Mouse (Mus musculus) liver, embryonic 14.5 days (tissue): Measurements from ENCODE around the gene Slc25a48. TPM values are rescaled to one million over a fixed set of nuclear protein-coding genes. Genes with fewer than 3 reads are reported as not detected.

Experiments used
- ATAC-seq: fragments of 200-750 bp; cut with Nextera tagmentation; 2 replicates; pipeline ENCODE4 v1.8.0; 2017; ENCODE audit warnings: moderate number of reproducible peaks, mild to moderate bottlenecking, moderate library complexity; ENCODE audit not compliant: insufficient read depth
- DNase-seq, 3 experiments: peaks; one replicate each; pipeline ENCODE4 v3.0.0-alpha.2; 2012 to 2013; ENCODE audit warnings: low read depth in 3 of 3, low spot score in 3 of 3
- H3K27ac ChIP-seq: fragments of 300-500 bp; sonication (generic); 2 replicates; pipeline ENCODE4 v1.5.1; 2014; ENCODE audit warnings: moderate library complexity, mild to moderate bottlenecking, control low read depth, inconsistent platforms
- H3K27me3 ChIP-seq: fragments of 300-500 bp; sonication (generic); 2 replicates; pipeline ENCODE4 v1.6.1; 2014; ENCODE audit warnings: mild to moderate bottlenecking, low read length, moderate library complexity; ENCODE audit not compliant: control insufficient read depth, insufficient read depth
- H3K36me3 ChIP-seq: fragments of 300-500 bp; sonication (generic); replicated peaks from 2 replicates; pipeline ENCODE4 v1.6.1; 2014; ENCODE audit warnings: low read depth; ENCODE audit not compliant: control insufficient read depth, insufficient read depth
- H3K4me1 ChIP-seq, 2 experiments: fragments of 200-500 bp in 1 of 2; fragments of 300-500 bp in 1 of 2; sonication (generic) in 1 of 2; replicated peaks; 2 replicates each; pipeline ENCODE4 v1.6.1; 2012 to 2014; ENCODE audit warnings: antibody characterized with exemption in 1 of 2, inconsistent platforms in 1 of 2, low read length in 1 of 2; ENCODE audit not compliant: control insufficient read depth in 2 of 2, insufficient read depth in 2 of 2
- H3K4me2 ChIP-seq: fragments of 300-500 bp; sonication (generic); 2 replicates; pipeline ENCODE4 v1.6.1; 2014; ENCODE audit warnings: low read depth, mild to moderate bottlenecking, control low read depth, moderate library complexity
- H3K4me3 ChIP-seq, 2 experiments: fragments of 200-500 bp in 1 of 2; fragments of 300-500 bp in 1 of 2; sonication (generic) in 1 of 2; 2 replicates each; pipeline ENCODE4 v1.5.1; 2012 to 2014; ENCODE audit warnings: low read depth in 2 of 2, low read length in 2 of 2, mild to moderate bottlenecking in 2 of 2, control low read depth in 1 of 2, inconsistent platforms in 1 of 2, moderate library complexity in 1 of 2; ENCODE audit not compliant: insufficient read depth in 1 of 2
- H3K9ac ChIP-seq: fragments of 300-500 bp; sonication (generic); replicated peaks from 2 replicates; pipeline ENCODE4 v1.6.1; 2014; ENCODE audit warnings: mild to moderate bottlenecking, control low read depth, moderate library complexity
- H3K9me3 ChIP-seq: fragments of 300-500 bp; sonication (generic); 2 replicates; pipeline ENCODE4 v1.6.1; 2016; ENCODE audit warnings: low read length, mixed read lengths; ENCODE audit not compliant: control insufficient read depth
- CTCF ChIP-seq: IDR thresholded peaks from 2 replicates; pipeline ENCODE4 v1.5.1; 2016; ENCODE audit warnings: antibody characterized with exemption, low read depth, control low read depth
- EP300 ChIP-seq: IDR thresholded peaks from 2 replicates; pipeline ENCODE4 v1.6.1; 2016; ENCODE audit warnings: antibody characterized with exemption, low read depth
- WGBS: fragments of 180-500 bp; shearing (Covaris S2); extraction: QIAGEN DNeasy Blood & Tissue Kit; methylation state at CpG from one replicate; pipeline ENCODE4 v1.1.7; 2014; ENCODE audit not compliant: insufficient replicate concordance; 5-methylcytosine and 5-hydroxymethylcytosine counted together
- polyA plus RNA-seq, 2 experiments: library from polyadenylated mRNA; depleted of rRNA in 1 of 2; stranded (reverse) in 1 of 2; unstranded in 1 of 2; fragments of >200 nt; fragmentation: Nextera tagmentation in 1 of 2; extraction: Ambion mirVana in 1 of 2; gene quantifications; 2 replicates each; pipeline versions ENCODE4 v1.2.1 to v1.2.3; 2012 to 2014

Slc25a48 gene
- polyA plus RNA-seq, 2 experiments: 0.63 to 0.67 TPM

DNA sequence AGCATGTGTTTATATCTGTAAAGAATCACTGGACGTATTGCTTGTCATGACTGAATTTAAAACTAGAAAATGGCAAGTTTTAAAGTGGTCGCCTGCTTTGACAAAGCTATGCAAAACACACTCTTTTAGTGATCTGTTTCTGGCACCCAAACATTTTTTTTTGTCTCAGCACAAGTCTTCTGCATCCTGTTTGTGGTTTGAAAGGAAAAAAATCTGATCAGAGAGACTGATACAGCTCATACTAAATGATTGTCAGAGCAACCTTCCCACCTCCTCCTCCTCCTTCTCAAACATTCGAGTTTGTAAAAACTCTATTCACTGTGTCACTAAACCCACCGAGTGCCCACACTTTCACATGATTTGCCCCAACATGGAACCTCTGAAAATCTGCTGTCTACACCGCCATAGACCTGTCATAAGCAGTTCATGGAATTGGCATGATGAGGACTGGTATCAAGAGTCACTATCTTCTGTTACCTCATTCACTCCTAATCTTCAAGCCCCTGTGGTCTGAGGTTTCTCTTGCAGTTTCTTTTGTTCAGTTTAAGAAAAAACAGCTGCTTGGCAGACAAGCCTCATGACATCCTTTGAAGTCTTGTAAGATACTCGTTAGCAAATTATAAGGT is 68.8 kb downstream of the Slc25a48 start:
- Histone ChIP-seq H3K36me3 (no peaks in the 10 kb centered on the region), H3K9ac (no peak overlapping the region), H3K27me3 (no peaks in the 10 kb centered on the region), H3K4me1 (no peaks in the 10 kb centered on the region), H3K4me2 (no peak overlapping the region), H3K4me3 (no peak overlapping the region), H3K9me3 (no peaks in the 10 kb centered on the region), H3K27ac (no peak overlapping the region)
- no peak for ATAC-seq
- TF ChIP-seq CTCF (no peak), EP300 (no peak)
- no peak for DNase-seq
- 33% methylated on average over 6 of the region's 6 CpGs for WGBS

- no peak for DNase-seq
- H3K36me3 ChIP-seq: no peaks in the 10 kb centered on the region
- no peak overlapping the region for H3K4me2 ChIP-seq
- no peak overlapping the region for H3K9ac ChIP-seq
- WGBS: 46% methylated on average over 2 of the region's 2 CpGs
- no peak for ATAC-seq
- no peaks in the 10 kb centered on the region for H3K4me1 ChIP-seq
- H3K9me3 ChIP-seq: no peaks in the 10 kb centered on the region
- H3K27ac ChIP-seq: no peak overlapping the region
- TF ChIP-seq EP300 (no peak), CTCF (no peak)
- H3K27me3 ChIP-seq: no peaks in the 10 kb centered on the region
- no peak overlapping the region for H3K4me3 ChIP-seq
Observed at GRCm38 (mm10) chr13:56509796-56510195, 71.6 kb downstream of the Slc25a48 start.

DNA sequence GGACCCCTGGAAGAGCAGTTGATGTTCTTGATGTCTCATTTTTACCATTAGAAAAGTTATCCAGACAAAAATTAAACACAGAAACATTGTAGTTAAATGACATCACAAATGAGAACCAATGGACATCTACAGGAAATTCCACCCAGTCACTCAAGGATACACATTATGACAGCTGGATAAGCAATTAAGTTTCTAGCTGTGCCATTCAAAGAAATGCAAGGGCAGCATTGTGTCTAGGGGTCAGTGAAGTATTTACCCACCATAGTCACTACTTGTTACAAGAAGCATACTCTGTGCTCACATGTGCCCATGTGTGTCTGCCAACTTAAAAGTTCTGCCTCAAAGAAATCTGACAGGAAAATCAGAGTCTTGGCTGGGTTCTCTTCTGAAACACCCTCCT is 75.4 kb downstream of the Slc25a48 start:
- no peak overlapping the region for H3K4me2 ChIP-seq
- TF ChIP-seq CTCF (no peak), EP300 (no peak)
- H3K9me3 ChIP-seq: no peaks in the 10 kb centered on the region
- H3K36me3 ChIP-seq: no peaks in the 10 kb centered on the region
- no peaks in the 10 kb centered on the region for H3K27me3 ChIP-seq
- no peak overlapping the region for H3K27ac ChIP-seq
- ATAC-seq: no peak
- H3K9ac ChIP-seq: no peak overlapping the region
- H3K4me1 ChIP-seq: no peaks in the 10 kb centered on the region
- DNase-seq: no peak
- H3K4me3 ChIP-seq: no peak overlapping the region

- no peak overlapping the region for H3K4me2 ChIP-seq
- H3K4me1 ChIP-seq: no peaks in the 10 kb centered on the region
- H3K4me3 ChIP-seq: no peak overlapping the region
- H3K9me3 ChIP-seq: no peaks in the 10 kb centered on the region
- no peak for TF ChIP-seq CTCF
- TF ChIP-seq EP300: no peak
- H3K9ac ChIP-seq: no peak overlapping the region
- ATAC-seq (no peak), DNase-seq (no peak)
- no peaks in the 10 kb centered on the region for H3K36me3 ChIP-seq
- 55% methylated on average over 4 of the region's 4 CpGs for WGBS
- H3K27me3 ChIP-seq: no peaks in the 10 kb centered on the region
- no peak overlapping the region for H3K27ac ChIP-seq
Observed at GRCm38 (mm10) chr13:56516311-56516710, 78.2 kb downstream of the Slc25a48 start.

GRCm38 (mm10) chr13:56516816-56517215 is 78.7 kb downstream of the Slc25a48 start:
- no peak overlapping the region for H3K27ac ChIP-seq

More at GRCm38 (mm10) chr13:56516816-56517215, 78.7 kb downstream of the Slc25a48 start:
- TF ChIP-seq EP300: no peak
- no peak for TF ChIP-seq CTCF
- no peak for DNase-seq
- no peak for ATAC-seq
- WGBS: 42% methylated on average over 7 of the region's 7 CpGs
- no peak overlapping the region for H3K9ac ChIP-seq
- no peaks in the 10 kb centered on the region for H3K36me3 ChIP-seq
- no peak overlapping the region for H3K4me3 ChIP-seq
- H3K9me3 ChIP-seq: no peaks in the 10 kb centered on the region
- H3K4me2 ChIP-seq: no peak overlapping the region
- H3K4me1 ChIP-seq: no peaks in the 10 kb centered on the region
- H3K27me3 ChIP-seq: no peaks in the 10 kb centered on the region
